Comparison of ENCODE assay signal across 18 mouse cellular contexts in the genomic region with DNA sequence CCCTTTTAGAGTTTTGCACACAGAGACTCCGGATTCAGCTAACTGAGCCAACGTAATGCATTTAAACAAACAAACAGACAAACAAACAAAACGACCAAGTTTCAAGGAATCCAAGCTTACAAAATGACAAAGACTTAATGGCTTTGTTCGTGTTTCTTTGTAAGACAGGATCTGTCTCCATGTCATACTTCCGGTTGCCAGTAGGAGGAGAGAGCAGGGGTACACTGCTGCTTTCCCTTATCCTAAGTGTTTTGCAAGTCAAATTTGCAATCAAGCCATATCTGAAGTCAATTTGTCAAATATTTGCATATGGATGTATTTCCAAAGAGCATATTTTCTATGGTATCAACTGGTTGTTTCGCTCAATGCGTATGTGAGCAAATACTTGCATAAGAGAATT. TPM values are rescaled to one million over a fixed set of nuclear protein-coding genes. Genes with fewer than 3 reads are reported as not detected.
DNase-seq lines count a peak whose midpoint lies in the region; ATAC-seq and TF ChIP-seq lines count a peak whose summit lies in the region.
"Had no signal": no experiment of that assay in that cellular context is flagged by ENCODE, and none has a peak within 500 bp of the region (broad histone marks: within the 10 kb centered on the region; RNA-seq: fewer than 3 reads in every experiment).

No protein-coding gene starts in this region.

- H3K9ac ChIP-seq in forebrain, embryonic 13.5 days = no peak overlapping the region
- H3K9ac ChIP-seq in forebrain, embryonic 12.5 days = no peak overlapping the region
- H3K9ac ChIP-seq: hindbrain, embryonic 14.5 days; neural tube, embryonic 15.5 days had no signal

- no peaks in the 10 kb centered on the region for H3K36me3 ChIP-seq in forebrain, embryonic 13.5 days (ENCODE audit: poor library complexity, severe bottlenecking)
- no peaks in the 10 kb centered on the region for H3K36me3 ChIP-seq in forebrain, embryonic 12.5 days (replicated peaks)
- no peaks in the 10 kb centered on the region for H3K36me3 ChIP-seq in E14TG2a.4 (ENCODE audit: insufficient read depth, low read length)
- H3K36me3 ChIP-seq: neural tube, embryonic 15.5 days had no signal

- TF ChIP-seq CTCF in layer of hippocampus, adult 2 months (conservative IDR thresholded peaks at IDR 0.05) = peak; percentile 69
- TF ChIP-seq CTCF in E14TG2a.4 (conservative IDR thresholded peaks at IDR 0.05; ENCODE audit: low read length) = peak; percentile 62

- WGBS in forebrain, embryonic 13.5 days = 79% methylated on average over 7 of the region's 7 CpGs
- 75% methylated on average over 7 of the region's 7 CpGs for WGBS in forebrain, embryonic 12.5 days

- H3K4me3 ChIP-seq in forebrain, embryonic 13.5 days = no peak overlapping the region
- H3K4me3 ChIP-seq in forebrain, embryonic 12.5 days (replicated peaks) = no peak overlapping the region
- H3K4me3 ChIP-seq in layer of hippocampus, adult 2 months = no peak overlapping the region
- no peak overlapping the region for H3K4me3 ChIP-seq in E14TG2a.4 (replicated peaks; ENCODE audit: low read length)
- H3K4me3 ChIP-seq: megakaryocyte, embryonic 14.5 days; neural tube, embryonic 15.5 days had no signal

- no peaks in the 10 kb centered on the region for H3K9me3 ChIP-seq in forebrain, embryonic 13.5 days (replicated peaks)
- no peaks in the 10 kb centered on the region for H3K9me3 ChIP-seq in forebrain, embryonic 12.5 days
- no peaks in the 10 kb centered on the region for H3K9me3 ChIP-seq in E14TG2a.4 (ENCODE audit: low read length)
- H3K9me3 ChIP-seq: neural tube, embryonic 15.5 days had no signal

- no peak for DNase-seq in layer of hippocampus, adult 2 months (ENCODE audit: low spot score in 2 of 2)
- DNase-seq in layer of hippocampus, adult 11-12 months (ENCODE audit: low spot score) = no peak
- peak; percentile 43 for DNase-seq in ZHBTc4 (ENCODE audit: low read depth, low spot score)
- no peak for DNase-seq in urinary bladder, postnatal 14 days (ENCODE audit: low spot score)
- DNase-seq: cerebellum, adult 18-20 months; kidney, adult 18-20 months; left cerebral cortex, postnatal 4 days had no signal

- H3K4me2 ChIP-seq in forebrain, embryonic 13.5 days = no peak overlapping the region
- H3K4me2 ChIP-seq in forebrain, embryonic 12.5 days = no peak overlapping the region
- H3K4me2 ChIP-seq: hindbrain, embryonic 14.5 days; liver, embryonic 11.5 days; neural tube, embryonic 15.5 days had no signal

- ATAC-seq in forebrain, embryonic 13.5 days = 0 out of 2 replicates have a peak, but pooled peaks have one; percentile 24
- no peak for ATAC-seq in forebrain, embryonic 12.5 days (ENCODE audit: low FRiP score)
- ATAC-seq in frontal cortex, adult (ENCODE audit: low TSS enrichment) = no peak

- no peak overlapping the region for H3K27ac ChIP-seq in forebrain, embryonic 13.5 days
- H3K27ac ChIP-seq in forebrain, embryonic 12.5 days = no peak overlapping the region
- H3K27ac ChIP-seq in layer of hippocampus, adult 2 months = no peak overlapping the region
- H3K27ac ChIP-seq: hindbrain, embryonic 14.5 days; neural tube, embryonic 15.5 days had no signal

- H3K4me1 ChIP-seq in forebrain, embryonic 13.5 days = no peaks in the 10 kb centered on the region
- no peaks in the 10 kb centered on the region for H3K4me1 ChIP-seq in forebrain, embryonic 12.5 days
- H3K4me1 ChIP-seq in E14TG2a.4 (replicated peaks; ENCODE audit: low read depth, low read length) = peaks cover 8% of the 10 kb centered on the region
- H3K4me1 ChIP-seq: megakaryocyte, embryonic 14.5 days; neural tube, embryonic 15.5 days had no signal

- no peaks in the 10 kb centered on the region for H3K27me3 ChIP-seq in forebrain, embryonic 13.5 days
- H3K27me3 ChIP-seq in forebrain, embryonic 12.5 days = peaks cover 8% of the 10 kb centered on the region; the same call in 1 of the 2 replicates
- H3K27me3 ChIP-seq in E14TG2a.4 (ENCODE audit: insufficient read depth, low read length) = no peaks in the 10 kb centered on the region
- H3K27me3 ChIP-seq: megakaryocyte, embryonic 14.5 days; neural tube, embryonic 15.5 days had no signal

RNA-seq across cellular contexts. Expression of gene Tnni3k, which starts 20.9 kb away (rescaled TPM):
- 0.31 TPM in 1 of 2 replicates, not detected in the other for polyA plus RNA-seq in forebrain, embryonic 13.5 days (2015; fragmentation: Nextera tagmentation; extraction: Ambion mirVana)
- 0.10 TPM in 1 of 2 replicates, not detected in the other for polyA plus RNA-seq in forebrain, embryonic 12.5 days (2016; fragmentation: Nextera tagmentation; extraction: Ambion mirVana)
- total RNA-seq in layer of hippocampus, adult 2 months (2021) = under 1 TPM; 0.17 to 0.31 TPM
- total RNA-seq: adrenal gland, adult 18-20 months; left cerebral cortex, postnatal 4 days had no signal
- polyA plus RNA-seq: gonadal fat pad, adult 2 months; testis, adult 2 months had no signal

RNA-seq across cellular contexts. Expression of gene Fpgt, which starts 58.9 kb away (rescaled TPM):
- polyA plus RNA-seq in forebrain, embryonic 13.5 days (2015; fragmentation: Nextera tagmentation; extraction: Ambion mirVana) = 20.1 and 21.2 TPM in 2 replicates
- 21.4 and 22.0 TPM in 2 replicates for polyA plus RNA-seq in forebrain, embryonic 12.5 days (2016; fragmentation: Nextera tagmentation; extraction: Ambion mirVana)
- 10 to 100 TPM; 29.1 to 29.3 TPM for total RNA-seq in layer of hippocampus, adult 2 months (2021)

RNA-seq across cellular contexts. Expression of gene Lrriq3, which starts 58.9 kb away (rescaled TPM):
- polyA plus RNA-seq in forebrain, embryonic 13.5 days (2015; fragmentation: Nextera tagmentation; extraction: Ambion mirVana) = 1.1 and 1.3 TPM in 2 replicates
- 0.97 and 1.1 TPM in 2 replicates for polyA plus RNA-seq in forebrain, embryonic 12.5 days (2016; fragmentation: Nextera tagmentation; extraction: Ambion mirVana)
- total RNA-seq in layer of hippocampus, adult 2 months (2021) = under 1 TPM; 0.39 to 0.49 TPM
